Mouse (Mus musculus) MEL (cell line): ENCODE data around the gene 0610030E20Rik. TPM values are rescaled to one million over a fixed set of nuclear protein-coding genes. Genes with fewer than 3 reads are reported as not detected.

Experiments
- DNase-seq: peaks from one replicate; pipeline ENCODE4 v3.0.0; 2011; ENCODE audit warnings: low read depth, low spot score
- H3K27ac ChIP-seq: 2 replicates; pipeline ENCODE4 v1.5.1; 2012; ENCODE audit warnings: low read depth, mild to moderate bottlenecking, control low read depth, low read length, moderate library complexity; ENCODE audit not compliant: control insufficient read depth
- H3K27me3 ChIP-seq, 2 experiments: fragments of 150-350 bp in 1 of 2; sonication (generic) in 1 of 2; 2 replicates each; pipeline ENCODE4 v1.6.1; 2012; ENCODE audit warnings: low read length in 2 of 2, mild to moderate bottlenecking in 2 of 2, improper control_type of control experiment in 1 of 2, moderate library complexity in 1 of 2; ENCODE audit not compliant: insufficient read depth in 2 of 2, control insufficient read depth in 1 of 2
- H3K36me3 ChIP-seq, 2 experiments: 2 replicates each; pipeline ENCODE4 v1.6.1; 2012 to 2014; ENCODE audit warnings: low read length in 2 of 2, improper control_type of control experiment in 1 of 2, inconsistent platforms in 1 of 2, mild to moderate bottlenecking in 1 of 2; ENCODE audit not compliant: insufficient read depth in 2 of 2, control insufficient read depth in 1 of 2
- H3K4me1 ChIP-seq, 2 experiments: fragments of 150-350 bp in 1 of 2; sonication (generic) in 1 of 2; 2 replicates each; pipeline ENCODE4 v1.6.1; 2012; ENCODE audit warnings: low read length in 2 of 2, improper control_type of control experiment in 1 of 2, mild to moderate bottlenecking in 1 of 2; ENCODE audit not compliant: insufficient read depth in 2 of 2, control insufficient read depth in 1 of 2
- H3K4me3 ChIP-seq, 2 experiments: fragments of 150-350 bp in 1 of 2; sonication (generic) in 1 of 2; 2 replicates each; pipeline ENCODE4 v1.5.1; 2012; ENCODE audit warnings: low read depth in 2 of 2, low read length in 2 of 2, mild to moderate bottlenecking in 2 of 2, moderate library complexity in 2 of 2, control low read depth in 1 of 2, improper control_type of control experiment in 1 of 2; ENCODE audit not compliant: control insufficient read depth in 1 of 2, insufficient read depth in 1 of 2
- H3K79me2 ChIP-seq: 2 replicates; pipeline ENCODE4 v1.6.1; 2012; ENCODE audit warnings: mild to moderate bottlenecking, low read length, moderate library complexity; ENCODE audit not compliant: control insufficient read depth, poor library complexity, insufficient read depth
- H3K9ac ChIP-seq: 2 replicates; pipeline ENCODE4 v1.6.1; 2012; ENCODE audit warnings: low read depth, mild to moderate bottlenecking, control low read depth, low read length, moderate library complexity; ENCODE audit not compliant: control insufficient read depth, poor library complexity, severe bottlenecking
- H3K9me3 ChIP-seq: fragments of 150-350 bp; sonication (generic); replicated peaks from 2 replicates; pipeline ENCODE4 v1.6.1; 2012; ENCODE audit warnings: mild to moderate bottlenecking, low read length, improper control_type of control experiment, moderate library complexity; ENCODE audit not compliant: insufficient read depth
- E2F4 ChIP-seq: IDR thresholded peaks from 2 replicates; pipeline ENCODE4 v1.6.1; 2011; ENCODE audit warnings: low read depth, low read length, improper control_type of control experiment, borderline replicate concordance
- GABPA ChIP-seq: IDR thresholded peaks from 2 replicates; pipeline ENCODE4 v1.6.1; 2012; ENCODE audit warnings: low read depth, mild to moderate bottlenecking, inconsistent platforms, low read length, improper control_type of control experiment, moderate library complexity
- HCFC1 ChIP-seq: IDR thresholded peaks from 2 replicates; pipeline ENCODE4 v1.6.1; 2012; ENCODE audit warnings: low read depth, mild to moderate bottlenecking, inconsistent platforms, low read length, improper control_type of control experiment, moderate library complexity
- JUND ChIP-seq: IDR thresholded peaks from 2 replicates; pipeline ENCODE4 v1.6.1; 2011; ENCODE audit warnings: low read depth, mild to moderate bottlenecking, improper control_type of control experiment, low read length
- KAT2A ChIP-seq: conservative IDR thresholded peaks from 2 replicates; pipeline ENCODE4 v1.6.1; 2012; ENCODE audit warnings: low read depth, low read length, improper control_type of control experiment, inconsistent platforms
- MAFK ChIP-seq: IDR thresholded peaks from 2 replicates; pipeline ENCODE4 v1.6.1; 2011; ENCODE audit warnings: low read depth, mild to moderate bottlenecking, low read length, improper control_type of control experiment, borderline replicate concordance
- MYB ChIP-seq: IDR thresholded peaks from 2 replicates; pipeline ENCODE4 v1.6.1; 2011; ENCODE audit warnings: mild to moderate bottlenecking, low read depth, low read length, improper control_type of control experiment
- NRF1 ChIP-seq: IDR thresholded peaks from 2 replicates; pipeline ENCODE4 v1.6.1; 2014; ENCODE audit warnings: low read depth, mild to moderate bottlenecking, inconsistent platforms, low read length, improper control_type of control experiment, moderate library complexity; ENCODE audit not compliant: poor library complexity, insufficient read depth, severe bottlenecking
- POLR2A ChIP-seq, 2 experiments: IDR thresholded peaks; 2 replicates each; pipeline ENCODE4 v1.6.1; 2011 to 2012; ENCODE audit warnings: low read length in 2 of 2, mild to moderate bottlenecking in 2 of 2, control low read depth in 1 of 2, improper control_type of control experiment in 1 of 2, low read depth in 1 of 2, moderate library complexity in 1 of 2; ENCODE audit not compliant: control insufficient read depth in 1 of 2, insufficient read depth in 1 of 2, poor library complexity in 1 of 2
- POLR2AphosphoS2 ChIP-seq: IDR thresholded peaks from 2 replicates; pipeline ENCODE4 v1.6.1; 2011; ENCODE audit warnings: low read length, improper control_type of control experiment
- POLR2AphosphoS5 ChIP-seq: IDR thresholded peaks from 2 replicates; pipeline ENCODE4 v1.6.1; 2012; ENCODE audit warnings: low read depth, borderline replicate concordance, mild to moderate bottlenecking, inconsistent platforms, low read length, moderate library complexity, mixed read lengths
- SIN3A ChIP-seq: IDR thresholded peaks from 2 replicates; pipeline ENCODE4 v1.6.1; 2012; ENCODE audit warnings: low read length, improper control_type of control experiment, inconsistent platforms
- SMC3 ChIP-seq: IDR thresholded peaks from 2 replicates; pipeline ENCODE4 v1.6.1; 2011; ENCODE audit warnings: low read depth, low read length, improper control_type of control experiment
- USF1 ChIP-seq: IDR thresholded peaks from 2 replicates; pipeline ENCODE4 v1.6.1; 2014; ENCODE audit warnings: low read depth, mild to moderate bottlenecking, inconsistent platforms, low read length, improper control_type of control experiment, moderate library complexity
- USF2 ChIP-seq, 2 experiments: IDR thresholded peaks; 2 replicates each; pipeline ENCODE4 v1.6.1; 2011 to 2012; ENCODE audit warnings: improper control_type of control experiment in 2 of 2, low read length in 2 of 2, borderline replicate concordance in 1 of 2, inconsistent platforms in 1 of 2, low read depth in 1 of 2, mild to moderate bottlenecking in 1 of 2; ENCODE audit not compliant: insufficient read depth in 1 of 2
- ZKSCAN1 ChIP-seq: IDR thresholded peaks from 2 replicates; pipeline ENCODE4 v1.6.1; 2012; ENCODE audit warnings: low read depth, mild to moderate bottlenecking, inconsistent platforms, low read length, improper control_type of control experiment, moderate library complexity
- ZMIZ1 ChIP-seq: IDR thresholded peaks from 2 replicates; pipeline ENCODE4 v1.6.1; 2012; ENCODE audit warnings: low read depth, mild to moderate bottlenecking, inconsistent platforms, low read length, improper control_type of control experiment, moderate library complexity
- polyA plus RNA-seq, 2 experiments: library from polyadenylated mRNA; stranded (reverse) in 1 of 2; unstranded in 1 of 2; fragments of >175 nt in 1 of 2; fragments of >200 nt in 1 of 2; gene quantifications; 2 replicates each; pipeline versions ENCODE4 v1.2.1 to v1.2.4; 2012; ENCODE audit warnings: low replicate concordance in 2 of 2, low read depth in 1 of 2; ENCODE audit not compliant: insufficient read length in 2 of 2, insufficient read depth in 1 of 2, missing spikeins in 1 of 2
- total RNA-seq: library from RNA; depleted of rRNA; stranded (reverse); fragments of 300-350 nt; gene quantifications from 2 replicates; pipeline ENCODE4 v1.2.3, GENCODE M21; 2012

The 0610030E20Rik gene
- total and polyA plus RNA-seq, 3 experiments = 14.2 to 28.5 TPM; not detected in 1

- TF ChIP-seq GABPA = no peak
- TF ChIP-seq ZKSCAN1 = no peak
- no peak for TF ChIP-seq NRF1
- TF ChIP-seq USF2 (IDR thresholded peaks at IDR 0.05; ENCODE audit: borderline replicate concordance in 1 of 2, insufficient read depth in 1 of 2, low read depth in 1 of 2, low read length in 2 of 2) = no peak
- TF ChIP-seq SIN3A = no peak
- no peak for TF ChIP-seq E2F4
- H3K4me1 ChIP-seq = peaks cover 0 to 27% of the 10 kb centered on the region in 2 experiments; a peak in 2 of 4 replicates
Measured at GRCm38 (mm10) chr6:72364985-72365384, 17.9 kb downstream of the 0610030E20Rik start.

GRCm38 (mm10) chr6:72366304-72366703 lies 19.2 kb downstream of the 0610030E20Rik start:
- peaks cover 8% of the 10 kb centered on the region for H3K79me2 ChIP-seq
- no peak for DNase-seq
- H3K27me3 ChIP-seq = no peaks in the 10 kb centered on the region
- H3K4me3 ChIP-seq = no peak overlapping the region
- H3K36me3 ChIP-seq = peaks cover 1 to 15% of the 10 kb centered on the region in 2 experiments; a peak in 3 of 4 replicates
- H3K9me3 ChIP-seq = no peaks in the 10 kb centered on the region
- H3K9ac ChIP-seq = no peak overlapping the region
- H3K27ac ChIP-seq = no peak overlapping the region
- peaks cover 0 to 16% of the 10 kb centered on the region in 2 experiments; a peak in 2 of 4 replicates for H3K4me1 ChIP-seq
- TF ChIP-seq KAT2A (no peak), HCFC1 (peak; percentile 53; the same call in 1 of the 2 replicates)

More at GRCm38 (mm10) chr6:72364985-72365384, 17.9 kb downstream of the 0610030E20Rik start:
- no peak for DNase-seq
- H3K79me2 ChIP-seq = peaks cover 8% of the 10 kb centered on the region
- H3K36me3 ChIP-seq = peaks cover under 1 to 22% of the 10 kb centered on the region in 2 experiments; a peak in 3 of 4 replicates
- H3K9me3 ChIP-seq = no peaks in the 10 kb centered on the region
- H3K4me3 ChIP-seq = no peak overlapping the region
- H3K9ac ChIP-seq = no peak overlapping the region
- H3K27ac ChIP-seq = no peak overlapping the region
- no peaks in the 10 kb centered on the region for H3K27me3 ChIP-seq

- H3K27ac ChIP-seq = 0 out of 2 replicates have a peak within 1 kb of the TSS, but pooled peaks have one; percentile 15
- peaks cover 2% of the 10 kb centered on the region for H3K79me2 ChIP-seq
- H3K36me3 ChIP-seq = peaks cover 1 to 12% of the 10 kb centered on the region in 2 experiments; a peak in 3 of 4 replicates
- no peak within 1 kb of the TSS for H3K4me3 ChIP-seq
- no peak for DNase-seq
- no peak for TF ChIP-seq USF2 (IDR thresholded peaks at IDR 0.05; ENCODE audit: borderline replicate concordance in 1 of 2, insufficient read depth in 1 of 2, low read depth in 1 of 2, low read length in 2 of 2)
- TF ChIP-seq ZMIZ1 = peak; percentile 78
- TF ChIP-seq USF1 = no peak
- TF ChIP-seq MYB = peak; percentile 26; the same call in 1 of the 2 replicates
- no peak for TF ChIP-seq E2F4
- no peak for TF ChIP-seq MAFK
- peak in 1 of 2 experiments; percentile 4; a peak in 1 of 4 replicates for TF ChIP-seq POLR2A (IDR thresholded peaks at IDR 0.05; ENCODE audit: control insufficient read depth in 1 of 2, insufficient read depth in 1 of 2, low read depth in 1 of 2, low read length in 2 of 2, poor library complexity in 1 of 2)
- TF ChIP-seq SMC3 = 0 out of 2 replicates have a peak, but pooled peaks have one; percentile 14
- TF ChIP-seq JUND = no peak
- TF ChIP-seq POLR2AphosphoS5 = peak; percentile 62; the same call in 1 of the 2 replicates
- TF ChIP-seq POLR2AphosphoS2 = peak; percentile 95
- peaks cover 0 to 12% of the 10 kb centered on the region in 2 experiments; a peak in 2 of 4 replicates for H3K4me1 ChIP-seq
- H3K9ac ChIP-seq = no peak within 1 kb of the TSS
- H3K9me3 ChIP-seq = no peaks in the 10 kb centered on the region
- H3K27me3 ChIP-seq = no peaks in the 10 kb centered on the region
Measured at GRCm38 (mm10) chr6:72366844-72367443, 19.8 kb downstream of the 0610030E20Rik start, which contains the start of gene Rnf181. Gene Rnf181, minus strand, starts transcription at chr6:72366956.
